Mouse (Mus musculus): ENCODE data around the gene Apbb1ip.

Gene Apbb1ip

GRCm38 (mm10) chr2:22773549-22774180 is at the start of gene Apbb1ip:
Gene Apbb1ip (plus strand): TSS chr2:22774094.
- DNase-seq, result no peak

DNA sequence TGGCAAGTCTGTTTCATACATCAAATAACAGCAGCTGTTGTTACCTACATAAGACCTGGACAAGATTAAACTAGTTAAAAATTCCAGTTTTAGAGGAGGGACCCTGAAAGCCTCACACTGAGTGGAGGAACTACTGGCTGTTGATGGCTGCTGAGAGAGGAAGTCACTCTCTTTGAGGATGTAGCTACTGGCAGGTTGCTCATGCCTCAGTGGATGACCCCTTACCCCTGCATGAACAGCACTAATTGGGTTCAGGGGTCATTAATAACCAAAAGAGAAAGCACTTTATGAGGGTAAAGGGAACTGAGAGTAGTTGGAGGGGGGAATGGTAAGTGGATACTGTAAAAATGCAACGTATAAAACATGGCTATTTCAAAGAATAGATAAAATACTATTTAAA is 46.8 kb upstream of the Apbb1ip start:
- no peak for DNase-seq

GRCm38 (mm10) chr2:22736134-22736533 is 37.8 kb upstream of the Apbb1ip start:
- DNase-seq, result no peak

DNA sequence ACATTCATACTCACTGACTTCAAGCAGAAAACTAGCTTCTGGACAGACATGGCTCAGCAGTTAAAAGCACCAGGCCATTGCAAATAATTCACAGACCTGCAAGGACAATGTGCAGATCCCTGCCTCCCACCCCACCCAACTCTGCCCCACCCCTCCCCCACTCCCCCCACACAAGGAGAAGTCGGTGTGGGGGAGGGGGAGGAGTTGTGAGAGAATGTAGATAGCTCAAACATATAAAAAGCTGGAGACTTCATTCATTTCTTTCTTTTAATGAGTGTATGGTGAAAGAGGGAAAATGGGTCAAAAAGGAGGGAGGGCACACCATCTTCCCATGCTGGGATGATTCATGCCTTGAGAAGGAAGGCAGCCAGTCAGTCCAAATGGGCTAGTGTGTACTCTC is 34.5 kb upstream of the Apbb1ip start:
- DNase-seq, result peak; percentile 24

DNA sequence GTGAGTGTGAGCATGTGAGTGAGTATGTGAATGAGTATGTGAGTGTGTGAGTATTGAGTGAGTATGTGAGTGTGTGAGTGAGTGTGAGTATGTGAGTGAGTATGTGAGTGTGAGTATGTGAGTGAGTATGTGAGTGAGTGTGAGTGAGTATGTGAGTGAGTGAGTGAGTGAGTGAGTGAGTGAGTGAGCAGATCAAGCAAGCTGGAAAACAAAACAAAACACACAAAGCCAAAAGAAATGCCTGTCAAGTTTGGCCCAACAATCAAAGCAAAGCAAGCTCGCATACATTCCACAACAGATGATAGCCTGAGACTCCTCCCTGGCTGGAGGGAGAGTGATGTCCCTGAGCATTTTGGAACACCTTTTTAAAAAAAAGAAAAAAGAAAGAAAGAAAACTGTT is 33.5 kb upstream of the Apbb1ip start:
- no peak for DNase-seq

- no peak for DNase-seq
Measured at GRCm38 (mm10) chr2:22741222-22741621, 32.7 kb upstream of the Apbb1ip start.

- DNase-seq, result peak; percentile 55
Measured at GRCm38 (mm10) chr2:22744121-22744761, 29.7 kb upstream of the Apbb1ip start.

DNA sequence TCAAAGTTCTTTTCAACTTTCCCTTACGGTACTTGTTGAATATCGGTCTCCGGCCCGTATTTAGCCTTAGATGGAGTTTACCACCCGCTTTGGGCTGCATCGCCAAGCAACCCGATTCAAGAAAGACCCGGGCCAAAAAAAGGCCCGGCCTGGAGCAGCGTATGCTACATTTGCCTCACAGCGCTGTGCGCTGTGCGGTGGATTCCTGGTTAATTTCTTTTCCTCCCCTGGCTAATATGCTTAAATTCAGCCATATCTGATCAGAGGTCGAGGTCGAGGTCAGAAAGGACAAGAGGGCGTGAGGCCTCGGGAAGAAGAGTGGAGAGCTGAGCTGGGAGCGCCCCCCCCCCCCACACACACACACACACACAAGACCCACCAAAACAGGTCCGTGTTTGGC is 29.0 kb upstream of the Apbb1ip start:
- peak; percentile 67 for DNase-seq

GRCm38 (mm10) chr2:22746785-22747184 is 27.1 kb upstream of the Apbb1ip start:
- DNase-seq, result no peak

DNA sequence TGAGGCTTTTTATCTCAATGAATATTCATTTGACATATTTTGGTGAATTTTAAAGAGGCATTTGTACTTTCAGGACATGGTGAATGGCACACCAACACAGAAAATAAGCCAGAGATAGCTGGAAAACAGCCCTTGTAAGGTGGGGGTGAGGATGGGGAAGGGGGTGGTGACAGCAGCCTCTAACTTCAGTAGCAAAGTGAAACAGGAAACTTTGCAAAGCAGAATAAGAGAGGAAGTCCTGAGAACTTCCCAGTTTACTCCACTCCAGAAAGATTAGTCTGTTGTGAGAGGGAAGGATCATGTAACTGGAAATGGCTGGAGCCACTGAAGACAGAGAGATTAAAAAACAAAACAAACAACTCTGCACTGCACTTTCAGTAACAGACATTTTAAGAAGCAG is 26.0 kb upstream of the Apbb1ip start:
- DNase-seq, result no peak

DNA sequence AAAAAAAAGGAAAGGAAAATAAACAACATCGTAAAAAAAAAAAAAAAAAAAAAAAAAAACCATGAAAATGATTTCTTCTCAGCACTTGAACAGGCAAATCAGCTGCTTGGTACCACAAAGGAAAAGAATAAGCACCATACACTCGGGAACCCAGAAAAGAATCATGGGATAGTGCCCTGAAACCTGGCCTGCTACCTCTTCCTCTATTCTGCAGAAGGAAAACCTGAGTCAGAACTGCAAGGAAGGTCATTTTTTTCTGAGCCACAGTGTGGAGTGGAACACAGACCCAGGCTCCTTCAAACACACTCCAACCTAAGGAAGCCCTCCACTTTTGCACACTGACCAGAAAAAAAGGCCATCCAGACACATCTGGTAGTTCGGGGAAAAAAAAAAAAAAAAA is 24.1 kb upstream of the Apbb1ip start:
- no peak for DNase-seq

DNA sequence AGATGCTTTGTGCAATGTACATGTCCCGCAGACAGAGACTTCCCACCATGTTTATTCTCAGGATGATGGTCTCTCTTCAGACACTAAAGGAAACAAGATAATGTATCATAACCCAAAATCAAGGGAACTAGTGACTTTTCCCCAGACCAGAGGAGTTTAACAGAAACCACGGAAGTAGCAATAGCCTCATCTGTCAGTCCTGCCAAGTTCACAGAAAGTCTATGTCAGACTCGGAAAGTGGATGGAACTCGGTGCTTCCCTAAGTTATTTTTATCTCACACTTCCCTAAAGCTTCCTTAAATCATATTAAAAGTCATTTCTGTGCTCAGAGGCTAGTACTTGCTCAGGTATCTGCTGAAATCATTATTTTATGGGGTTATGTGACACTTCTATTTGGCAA is 21.4 kb upstream of the Apbb1ip start:
- no peak for DNase-seq

DNA sequence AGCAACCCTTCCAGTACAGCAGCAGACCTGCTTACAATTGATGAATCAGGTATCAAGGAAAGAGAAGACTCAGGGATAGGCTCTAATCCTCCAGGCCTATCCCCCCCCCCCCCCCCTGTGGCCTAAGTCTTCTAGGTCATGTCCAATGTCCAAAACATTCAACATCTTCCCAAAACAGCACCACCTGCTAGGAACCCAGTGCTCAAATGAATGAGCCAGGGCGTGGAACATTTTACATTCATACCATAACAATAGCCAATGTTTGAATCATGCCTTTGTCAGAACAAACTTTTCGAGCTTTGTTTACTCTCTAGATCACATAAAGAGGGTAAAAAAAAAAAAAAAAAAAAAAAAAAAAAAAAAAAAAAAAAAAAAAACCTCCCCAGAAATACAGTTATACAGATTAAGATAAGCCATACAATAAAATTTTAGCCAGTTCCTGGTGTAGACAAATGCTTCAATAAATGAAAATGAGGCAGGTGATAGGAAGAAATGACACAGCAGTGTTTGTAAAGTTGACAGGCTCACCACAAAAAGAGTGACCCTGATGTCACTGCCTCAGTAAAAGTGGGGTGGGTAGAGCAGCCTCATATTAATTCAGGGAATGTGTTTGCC is 20.3 kb upstream of the Apbb1ip start:
- DNase-seq, result no peak

GRCm38 (mm10) chr2:22754222-22754824 is 19.6 kb upstream of the Apbb1ip start:
- DNase-seq, result no peak

DNA sequence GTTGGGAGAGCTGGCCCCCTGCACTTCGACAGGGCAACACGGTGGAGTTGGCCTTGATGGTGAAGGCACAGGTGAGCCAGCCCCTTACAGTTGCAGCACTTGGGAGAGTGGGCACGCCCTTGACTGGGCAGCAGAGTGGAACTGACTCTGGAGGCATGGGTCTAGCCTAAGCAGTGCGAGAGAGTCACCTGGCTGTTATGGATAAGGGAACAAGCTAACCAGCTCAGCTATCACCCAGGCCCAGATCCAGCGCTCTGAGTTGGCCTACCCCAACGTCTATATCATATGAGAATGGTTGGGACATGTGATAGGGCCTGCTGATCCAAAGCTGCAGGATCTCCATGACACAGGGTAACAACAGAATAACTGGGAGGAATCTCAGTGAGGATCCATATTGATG is 18.3 kb upstream of the Apbb1ip start:
- DNase-seq, result no peak

DNA sequence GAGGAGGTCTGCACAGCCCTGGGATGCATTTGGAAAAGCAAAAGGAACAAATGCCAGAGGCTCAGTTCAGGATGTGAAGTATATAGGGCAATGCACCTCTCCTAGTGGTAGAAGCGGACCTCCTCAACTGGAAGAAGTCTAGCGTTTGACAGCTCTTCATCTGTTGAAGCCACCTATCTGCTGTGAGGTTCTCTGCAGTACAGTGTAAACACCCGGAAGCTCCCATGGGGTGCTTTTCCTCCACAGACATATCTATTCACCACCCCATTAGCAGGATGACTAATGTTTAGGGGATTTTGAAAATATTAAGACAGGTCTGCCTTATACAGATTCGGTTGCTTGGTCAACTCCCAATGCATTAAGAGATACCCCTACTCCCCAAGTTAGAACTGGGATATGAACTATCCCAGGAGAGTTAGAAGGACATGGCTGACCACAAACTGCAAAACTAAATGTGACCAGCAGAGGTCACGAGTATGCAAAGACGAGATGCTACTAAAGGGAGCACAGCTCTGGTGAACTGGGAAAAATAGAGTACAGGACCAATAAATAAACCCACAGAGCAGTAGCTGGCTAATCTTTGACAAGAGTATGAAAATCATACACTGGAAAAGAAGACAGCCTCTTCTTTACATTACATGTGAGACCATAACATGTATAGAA is 15.5 kb upstream of the Apbb1ip start:
- DNase-seq, result peak; percentile 65

DNA sequence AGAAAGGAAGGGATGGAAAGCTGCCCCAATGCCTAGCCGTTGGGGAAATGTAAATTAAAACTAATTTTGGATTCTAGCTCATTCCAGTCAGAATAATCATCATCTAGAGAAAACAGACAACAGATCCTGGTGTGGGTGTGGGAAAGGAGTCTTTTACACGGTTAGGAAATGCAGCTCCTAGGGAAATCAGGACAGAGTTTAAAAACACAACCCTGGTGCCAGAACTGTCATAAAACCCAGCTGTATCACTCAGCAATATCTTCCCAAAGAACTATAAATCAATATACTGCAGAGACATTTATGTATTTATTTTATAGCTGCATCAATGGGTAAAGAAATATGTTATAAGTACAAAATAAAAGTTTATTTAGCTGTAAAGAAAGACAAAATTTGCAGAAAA is 13.4 kb upstream of the Apbb1ip start:
- DNase-seq, result no peak

DNA sequence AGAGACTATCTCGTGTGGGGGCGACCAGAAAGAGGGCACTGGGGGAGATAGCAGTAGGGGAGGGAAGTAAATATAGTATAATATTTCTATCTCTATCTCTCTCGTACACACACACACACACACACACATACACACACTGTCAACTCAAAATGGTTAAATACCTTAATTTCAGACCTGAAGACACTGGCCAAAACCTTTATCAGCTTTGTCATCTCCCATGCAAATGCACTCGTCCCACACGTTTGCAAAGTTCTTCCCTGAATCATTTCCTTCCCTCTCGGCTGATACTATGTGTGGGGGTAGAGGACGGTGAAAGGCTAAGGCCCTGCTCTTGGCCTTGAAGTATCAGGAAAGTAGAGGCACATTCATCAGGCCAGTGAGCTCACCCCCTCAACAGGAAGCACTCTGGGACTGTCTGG is 12.8 kb upstream of the Apbb1ip start:
- DNase-seq, result no peak

GRCm38 (mm10) chr2:22764774-22765387 is 9.0 kb upstream of the Apbb1ip start:
- no peak for DNase-seq

DNA sequence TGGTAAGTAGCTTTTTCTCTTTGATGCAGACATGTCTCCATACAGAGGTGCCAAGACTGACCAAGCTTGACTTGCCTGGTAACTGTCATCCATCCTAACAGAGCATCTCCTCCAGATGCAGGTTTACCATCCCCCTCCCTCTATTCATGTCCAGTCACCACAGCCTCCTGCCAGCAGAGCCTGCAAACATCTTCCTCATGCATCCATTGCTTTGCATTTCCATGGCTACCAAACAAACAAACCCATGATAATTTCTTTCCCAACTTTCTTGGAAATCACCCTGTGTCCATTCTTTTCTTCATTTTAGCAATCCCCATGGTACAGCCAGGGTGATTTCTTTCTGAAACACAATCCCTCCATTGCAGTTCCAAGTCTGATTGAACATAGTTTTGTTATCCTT is 2.6 kb upstream of the Apbb1ip start:
- no peak for DNase-seq

DNA sequence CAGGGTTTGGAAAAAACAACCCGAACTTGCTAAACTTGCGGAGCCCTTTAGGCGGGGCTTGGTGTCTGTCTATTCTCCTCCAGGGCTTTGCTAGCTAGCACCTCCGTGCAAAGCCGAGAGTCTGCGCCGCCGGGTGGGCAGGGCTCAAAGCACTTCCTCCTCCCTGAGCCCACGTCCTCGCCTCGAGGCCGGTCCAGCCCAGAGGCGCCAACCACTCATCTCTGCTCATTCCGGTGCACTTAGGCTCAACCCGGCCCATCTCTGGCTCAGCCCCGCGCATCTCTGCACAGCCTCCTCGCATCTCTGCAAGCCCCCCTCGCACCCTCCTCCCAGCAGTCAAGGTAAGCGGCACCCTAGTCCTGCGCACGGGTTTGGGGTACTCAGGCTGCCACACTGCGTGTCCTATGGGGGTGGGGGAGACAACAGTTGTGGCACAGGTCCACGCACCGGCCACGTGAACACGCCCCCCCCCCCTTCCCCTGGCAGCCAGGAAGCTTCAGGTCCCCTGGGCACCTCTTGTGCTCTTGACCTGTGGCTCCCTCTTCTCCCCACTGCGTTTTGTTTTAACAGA is 372 bp downstream of the Apbb1ip start:
- peak; percentile 69 for DNase-seq

DNA sequence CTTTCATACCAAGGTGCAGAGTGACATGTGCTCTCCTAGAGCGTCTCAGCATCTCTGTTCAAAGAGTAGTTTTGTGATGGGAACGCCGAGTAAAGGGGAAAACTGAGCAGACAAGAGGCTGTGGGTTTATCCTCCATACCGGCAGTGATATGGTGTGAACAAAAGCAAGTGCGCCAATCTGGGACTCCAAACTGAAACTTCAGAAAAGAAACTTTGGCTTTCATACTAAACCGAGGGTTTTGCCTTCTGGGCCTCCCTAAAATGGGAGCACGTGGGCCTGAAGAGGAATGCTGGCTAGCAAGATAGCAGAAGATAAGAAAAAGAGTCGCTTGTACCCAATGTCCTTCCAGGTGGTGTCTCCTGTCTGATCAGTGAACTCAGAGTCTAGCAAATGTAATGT is 1.3 kb downstream of the Apbb1ip start:
- no peak for DNase-seq

DNA sequence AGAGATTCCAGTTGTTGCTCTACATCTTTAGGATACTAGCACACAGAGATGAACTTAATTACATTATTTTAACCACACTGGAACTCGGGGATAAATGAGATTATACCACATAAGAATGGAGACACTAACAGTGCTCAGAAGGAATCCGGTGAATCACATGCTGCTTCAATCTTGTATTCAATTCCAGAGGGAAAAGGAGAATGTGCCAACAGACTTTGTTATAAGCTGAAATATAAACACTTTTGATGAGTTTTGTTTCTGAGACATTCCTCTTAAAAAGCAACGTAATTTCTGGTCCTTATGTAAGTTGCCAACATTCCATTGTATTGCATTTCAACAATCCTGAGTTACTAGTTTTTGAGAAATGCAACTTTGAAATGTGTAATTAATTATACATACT is 1.8 kb downstream of the Apbb1ip start:
- no peak for DNase-seq

Measured in embryo, embryonic 11 days (tissue).